Mouse (Mus musculus) 416B (cell line): Measurements from ENCODE around the gene Zcchc7.
"Not testable (repeated sequence)": the region's sequence is repeated elsewhere in the genome, so short reads cannot be mapped to it uniquely, and the experiment has no call there.

Experiments
- DNase-seq: peaks from one replicate; pipeline ENCODE4 v3.0.0; 2011; ENCODE audit warnings: low read depth

Gene Zcchc7

GRCm38 (mm10) chr4:44757131-44757530 is 1.5 kb downstream of the Zcchc7 start:
- DNase-seq: not testable (repeated sequence)

GRCm38 (mm10) chr4:44774890-44775289 is 19.2 kb downstream of the Zcchc7 start:
- no peak for DNase-seq

- no peak for DNase-seq
Measured at GRCm38 (mm10) chr4:44776651-44777050, 21.0 kb downstream of the Zcchc7 start.

- DNase-seq: no peak
Measured at GRCm38 (mm10) chr4:44777101-44777500, 21.4 kb downstream of the Zcchc7 start.

GRCm38 (mm10) chr4:44777711-44778110 is 22.0 kb downstream of the Zcchc7 start:
- DNase-seq: no peak

- DNase-seq: no peak
Measured at GRCm38 (mm10) chr4:44778316-44778715, 22.6 kb downstream of the Zcchc7 start.

- DNase-seq: peak; percentile 39
Measured at GRCm38 (mm10) chr4:44780462-44781157, 24.9 kb downstream of the Zcchc7 start.

- no peak for DNase-seq
Measured at GRCm38 (mm10) chr4:44781494-44781893, 25.8 kb downstream of the Zcchc7 start.

- DNase-seq: no peak
Measured at GRCm38 (mm10) chr4:44783566-44784292, 28.1 kb downstream of the Zcchc7 start.

GRCm38 (mm10) chr4:44812855-44813254 is 57.2 kb downstream of the Zcchc7 start:
- peak; percentile 58 for DNase-seq

GRCm38 (mm10) chr4:44813770-44814169 is 58.1 kb downstream of the Zcchc7 start:
- peak; percentile 90 for DNase-seq

GRCm38 (mm10) chr4:44816584-44816983 is 60.9 kb downstream of the Zcchc7 start:
- no peak for DNase-seq

GRCm38 (mm10) chr4:44830609-44831008 is 74.9 kb downstream of the Zcchc7 start:
- no peak for DNase-seq

GRCm38 (mm10) chr4:44851835-44852251 is 96.2 kb downstream of the Zcchc7 start:
- no peak for DNase-seq

- peak; percentile 69 for DNase-seq
Measured at GRCm38 (mm10) chr4:44871591-44871990, 115.9 kb downstream of the Zcchc7 start.

- peak; percentile 21 for DNase-seq
Measured at GRCm38 (mm10) chr4:44872048-44872447, 116.4 kb downstream of the Zcchc7 start.

- no peak for DNase-seq
Measured at GRCm38 (mm10) chr4:44880065-44880623, 124.5 kb downstream of the Zcchc7 start.

GRCm38 (mm10) chr4:44886143-44886542 is 130.5 kb downstream of the Zcchc7 start:
- DNase-seq: no peak

- DNase-seq: peak; percentile 53
Measured at GRCm38 (mm10) chr4:44891344-44891743, 135.7 kb downstream of the Zcchc7 start.

- DNase-seq: no peak
Measured at GRCm38 (mm10) chr4:44905651-44906271, 150.1 kb downstream of the Zcchc7 start.

- no peak for DNase-seq
Measured at GRCm38 (mm10) chr4:44906399-44906798, 150.7 kb downstream of the Zcchc7 start.

GRCm38 (mm10) chr4:44910065-44910464 is 154.4 kb downstream of the Zcchc7 start:
- peak; percentile 88 for DNase-seq

- no peak for DNase-seq
Measured at GRCm38 (mm10) chr4:44910857-44911256, 155.2 kb downstream of the Zcchc7 start.
